Mouse (Mus musculus): ENCODE results near the gene Olfr1257. TPM values are rescaled to one million over a fixed set of nuclear protein-coding genes. Genes with fewer than 3 reads are reported as not detected.
"Not testable (repeated sequence)": the region's sequence is repeated elsewhere in the genome, so short reads cannot be mapped to it uniquely, and the experiment has no call there.

The Olfr1257 gene
- polyA plus RNA-seq (2012; ENCODE audit: insufficient read depth, low replicate concordance): not detected in 2 replicates

DNA sequence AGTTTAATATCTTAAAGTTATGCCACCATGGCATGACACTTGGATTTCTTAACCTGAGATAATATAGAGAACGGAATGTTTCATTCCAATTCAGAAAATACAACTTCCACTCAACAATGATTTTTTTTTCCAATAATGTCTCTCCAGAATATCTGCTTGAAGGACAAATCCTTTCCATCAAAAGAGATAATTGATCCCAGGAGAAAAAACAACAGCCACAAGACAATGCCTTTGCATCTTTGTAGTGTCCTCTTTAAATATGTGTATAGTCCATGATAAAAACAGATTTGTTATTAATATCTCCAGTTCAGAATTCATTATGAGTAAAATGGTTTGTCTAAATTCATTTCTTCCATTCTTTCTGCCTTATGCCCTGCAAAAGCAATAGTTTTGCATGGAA lies at the start of gene Olfr1257:
Gene Olfr1257, plus strand, starts transcription at position 301 of the 400 bp plus-strand sequence.
- TF ChIP-seq GATA1 (IDR thresholded peaks at IDR 0.05; ENCODE audit: borderline replicate concordance, low read length) (no peak), FLI1 (IDR thresholded peaks at IDR 0.05; ENCODE audit: low read length) (no peak)
- no peak within 1 kb of the TSS for H3K4me3 ChIP-seq (replicated peaks)
- no peaks in the 10 kb centered on the region for H3K27me3 ChIP-seq (replicated peaks)
- no peaks in the 10 kb centered on the region for H3K36me3 ChIP-seq (replicated peaks; ENCODE audit: low read length)
- no peaks in the 10 kb centered on the region for H3K4me1 ChIP-seq
- no peaks in the 10 kb centered on the region for H3K9me3 ChIP-seq

DNA sequence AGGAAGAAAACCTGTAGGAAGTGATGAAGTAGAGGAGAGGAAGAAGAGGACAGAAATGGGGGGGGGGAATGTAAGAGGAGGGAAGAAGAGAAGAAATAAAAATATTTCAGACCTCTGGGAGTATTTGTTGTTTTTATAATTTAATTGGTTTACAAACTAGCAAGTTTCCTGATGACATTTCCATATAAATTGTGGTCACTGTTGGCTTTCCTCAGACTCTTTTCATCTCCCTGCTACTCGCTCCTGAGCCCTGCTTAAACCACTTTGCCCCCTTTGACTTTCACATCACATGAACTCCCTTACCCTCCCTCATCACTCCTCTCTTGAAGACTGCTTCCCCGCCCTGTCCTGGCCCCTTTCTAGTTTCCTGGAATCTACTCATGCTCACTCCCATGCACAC lies 36.8 kb upstream of the Olfr1257 start, which contains the start of gene Olfr1256:
Gene Olfr1256, minus strand, starts transcription at position 101 of the 400 bp plus-strand sequence.
- Histone ChIP-seq H3K4me1 (no peaks in the 10 kb centered on the region), H3K4me3 (replicated peaks) (no peak within 1 kb of the TSS), H3K36me3 (replicated peaks; ENCODE audit: low read length) (no peaks in the 10 kb centered on the region), H3K9me3 (peaks cover 4% of the 10 kb centered on the region; the same call in 1 of the 2 replicates), H3K27me3 (replicated peaks) (no peaks in the 10 kb centered on the region)
- no peak for TF ChIP-seq GATA1 (IDR thresholded peaks at IDR 0.05; ENCODE audit: borderline replicate concordance, low read length)
- no peak for TF ChIP-seq FLI1 (IDR thresholded peaks at IDR 0.05; ENCODE audit: low read length)

DNA sequence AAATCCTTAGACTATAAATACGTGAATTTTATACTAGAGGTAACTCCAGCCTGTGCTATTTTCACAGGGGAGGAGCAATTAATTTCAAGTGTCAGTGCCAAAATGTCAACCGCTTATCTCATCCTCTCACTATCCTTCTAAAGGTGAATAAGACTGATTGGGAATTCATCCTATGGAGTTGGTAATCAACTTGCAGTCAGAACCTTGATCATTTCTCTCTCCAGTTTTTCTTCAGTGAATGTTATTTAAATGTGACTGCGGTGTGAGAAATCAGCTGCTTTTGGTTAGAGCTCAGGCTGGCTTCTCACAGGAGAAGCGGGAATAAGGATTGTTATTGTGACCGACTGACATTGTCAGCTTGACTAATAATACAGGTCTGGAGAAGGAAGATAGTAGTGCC lies 30.1 kb upstream of the Olfr1257 start, which contains the start of gene Olfr48:
Gene Olfr48, minus strand, starts transcription at position 101 of the 400 bp plus-strand sequence.
- Histone ChIP-seq H3K36me3 (replicated peaks; ENCODE audit: low read length) (no peaks in the 10 kb centered on the region), H3K4me3 (replicated peaks) (no peak within 1 kb of the TSS), H3K9me3 (peaks cover 4% of the 10 kb centered on the region; the same call in 1 of the 2 replicates), H3K27me3 (replicated peaks) (no peaks in the 10 kb centered on the region), H3K4me1 (no peaks in the 10 kb centered on the region)
- no peak for TF ChIP-seq GATA1 (IDR thresholded peaks at IDR 0.05; ENCODE audit: borderline replicate concordance, low read length)
- no peak for TF ChIP-seq FLI1 (IDR thresholded peaks at IDR 0.05; ENCODE audit: low read length)

DNA sequence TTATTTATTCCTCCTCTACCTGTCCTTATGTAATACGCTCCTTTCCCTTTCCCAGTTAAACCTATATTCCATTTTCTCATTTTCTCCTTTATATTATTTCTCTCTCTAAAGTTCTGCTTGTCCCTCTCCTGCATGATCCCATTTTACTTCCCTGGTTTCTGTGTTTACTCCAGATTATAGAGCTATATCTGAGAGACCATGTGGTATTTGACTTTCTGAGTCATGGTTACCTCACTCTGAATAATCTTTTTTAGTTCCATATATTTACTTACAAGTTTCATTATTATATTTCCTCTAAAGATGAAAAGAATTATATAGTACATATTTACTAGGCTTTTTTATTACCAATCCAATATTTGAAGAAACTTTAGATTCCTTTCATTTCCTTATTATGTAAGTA lies 29.0 kb upstream of the Olfr1257 start:
- H3K9me3 ChIP-seq: peaks cover 4% of the 10 kb centered on the region; the same call in 1 of the 2 replicates
- no peak for TF ChIP-seq FLI1 (IDR thresholded peaks at IDR 0.05; ENCODE audit: low read length)
- TF ChIP-seq GATA1 (IDR thresholded peaks at IDR 0.05; ENCODE audit: borderline replicate concordance, low read length): no peak
- no peak overlapping the region for H3K4me3 ChIP-seq (replicated peaks)
- no peaks in the 10 kb centered on the region for H3K4me1 ChIP-seq
- H3K27me3 ChIP-seq (replicated peaks): no peaks in the 10 kb centered on the region
- H3K36me3 ChIP-seq (replicated peaks; ENCODE audit: low read length): no peaks in the 10 kb centered on the region

DNA sequence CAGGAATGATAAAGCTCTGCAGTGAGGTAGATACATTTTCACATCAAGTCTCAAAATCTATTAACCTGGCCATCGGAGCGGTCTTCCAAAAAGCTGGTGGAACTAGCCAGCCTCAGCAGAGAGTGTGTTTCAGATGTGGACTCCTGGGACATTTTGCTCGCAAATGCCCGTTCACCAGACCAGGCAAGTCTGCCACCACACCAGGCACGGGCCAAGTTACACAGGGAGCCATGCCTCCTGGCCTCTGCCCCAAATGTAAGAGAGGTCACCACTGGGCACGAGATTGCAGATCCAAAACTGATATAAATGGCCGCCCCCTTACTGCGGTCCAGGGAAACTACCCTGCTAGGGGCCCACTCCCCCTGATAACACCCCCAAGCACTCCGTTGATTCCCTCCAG lies 34.4 kb downstream of the Olfr1257 start:
- not testable (repeated sequence) for H3K27me3 ChIP-seq (replicated peaks); H3K9me3 ChIP-seq; H3K4me3 ChIP-seq (replicated peaks); H3K4me1 ChIP-seq; H3K36me3 ChIP-seq (replicated peaks; ENCODE audit: low read length)

DNA sequence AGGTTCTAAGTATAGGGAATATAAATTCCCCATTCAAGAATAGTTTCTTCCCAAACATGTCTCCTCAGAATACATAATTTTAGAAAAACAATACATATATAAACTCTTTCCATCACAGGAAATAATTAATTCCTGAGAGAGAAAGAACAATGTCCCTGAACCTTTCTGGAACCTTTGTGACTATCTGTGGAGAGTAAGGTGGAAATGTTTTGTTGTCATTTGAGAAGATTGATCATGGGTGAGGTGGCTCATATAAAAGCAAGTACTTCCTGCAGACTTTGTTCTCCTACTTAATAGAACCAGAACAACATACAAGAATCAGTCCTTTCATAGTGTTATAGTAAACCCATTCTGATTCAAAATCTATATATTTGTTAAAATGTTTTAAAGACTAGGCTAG lies 48.8 kb downstream of the Olfr1257 start, which contains the start of gene Olfr1258:
Gene Olfr1258, plus strand, starts transcription at position 301 of the 400 bp plus-strand sequence.
- no peaks in the 10 kb centered on the region for H3K9me3 ChIP-seq
- no peaks in the 10 kb centered on the region for H3K27me3 ChIP-seq (replicated peaks)
- no peak for TF ChIP-seq GATA1 (IDR thresholded peaks at IDR 0.05; ENCODE audit: borderline replicate concordance, low read length)
- no peak for TF ChIP-seq FLI1 (IDR thresholded peaks at IDR 0.05; ENCODE audit: low read length)
- H3K36me3 ChIP-seq (replicated peaks; ENCODE audit: low read length): no peaks in the 10 kb centered on the region
- no peaks in the 10 kb centered on the region for H3K4me1 ChIP-seq
- H3K4me3 ChIP-seq (replicated peaks): no peak within 1 kb of the TSS

Other genes with a start within 250 kb of the Olfr1257 start
- gene Olfr1249, start 243.5 kb upstream of the Olfr1257 start, polyA plus RNA-seq (2012; ENCODE audit: insufficient read depth, low replicate concordance): not detected in 2 replicates
- gene Olfr1250, start 217.0 kb upstream of the Olfr1257 start, polyA plus RNA-seq (2012; ENCODE audit: insufficient read depth, low replicate concordance): not detected in 2 replicates
- not detected in 2 replicates for gene Olfr1251, start 206.5 kb upstream of the Olfr1257 start, polyA plus RNA-seq (2012; ENCODE audit: insufficient read depth, low replicate concordance)
- not detected in 2 replicates for gene Olfr1252, start 153.4 kb upstream of the Olfr1257 start, polyA plus RNA-seq (2012; ENCODE audit: insufficient read depth, low replicate concordance)
- gene Olfr1253, start 121.3 kb upstream of the Olfr1257 start, polyA plus RNA-seq (2012; ENCODE audit: insufficient read depth, low replicate concordance): not detected in 2 replicates
- not detected in 2 replicates for gene Olfr1254, start 84.8 kb upstream of the Olfr1257 start, polyA plus RNA-seq (2012; ENCODE audit: insufficient read depth, low replicate concordance)
- gene Olfr1255, start 66.4 kb upstream of the Olfr1257 start, polyA plus RNA-seq (2012; ENCODE audit: insufficient read depth, low replicate concordance): not detected in 2 replicates
- not detected in 2 replicates for gene Olfr1256, start 36.9 kb upstream of the Olfr1257 start, polyA plus RNA-seq (2012; ENCODE audit: insufficient read depth, low replicate concordance)
- gene Olfr48, start 30.2 kb upstream of the Olfr1257 start, polyA plus RNA-seq (2012; ENCODE audit: insufficient read depth, low replicate concordance): not detected in 2 replicates
- not detected in 2 replicates for gene Olfr1258, start 48.9 kb downstream of the Olfr1257 start, polyA plus RNA-seq (2012; ENCODE audit: insufficient read depth, low replicate concordance)
- gene Olfr1259, start 70.2 kb downstream of the Olfr1257 start, polyA plus RNA-seq (2012; ENCODE audit: insufficient read depth, low replicate concordance): not detected in 2 replicates
- gene Olfr1260, start 95.9 kb downstream of the Olfr1257 start, polyA plus RNA-seq (2012; ENCODE audit: insufficient read depth, low replicate concordance): not detected in 2 replicates
- gene Olfr1261, start 112.8 kb downstream of the Olfr1257 start, polyA plus RNA-seq (2012; ENCODE audit: insufficient read depth, low replicate concordance): 0.52 TPM in 1 of 2 replicates, not detected in the other
- gene Olfr1262, start 121.7 kb downstream of the Olfr1257 start, polyA plus RNA-seq (2012; ENCODE audit: insufficient read depth, low replicate concordance): not detected in 2 replicates
- gene Olfr1263, start 133.7 kb downstream of the Olfr1257 start, polyA plus RNA-seq (2012; ENCODE audit: insufficient read depth, low replicate concordance): not detected in 2 replicates
- not detected in 2 replicates for gene Olfr1264, start 147.1 kb downstream of the Olfr1257 start, polyA plus RNA-seq (2012; ENCODE audit: insufficient read depth, low replicate concordance)
- gene Olfr1265, start 156.9 kb downstream of the Olfr1257 start, polyA plus RNA-seq (2012; ENCODE audit: insufficient read depth, low replicate concordance): not detected in 2 replicates
- not detected in 2 replicates for gene Olfr140, start 185.2 kb downstream of the Olfr1257 start, polyA plus RNA-seq (2012; ENCODE audit: insufficient read depth, low replicate concordance)
- not detected in 2 replicates for gene Olfr1269, start 243.0 kb downstream of the Olfr1257 start, polyA plus RNA-seq (2012; ENCODE audit: insufficient read depth, low replicate concordance)